Mouse (Mus musculus) layer of hippocampus, postnatal 14 days (tissue): ENCODE data around the gene Mpp3. TPM values are rescaled to one million over a fixed set of nuclear protein-coding genes. Genes with fewer than 3 reads are reported as not detected.

Experiments
- DNase-seq, 2 experiments: peaks; one replicate each; pipeline ENCODE4 v3.0.0; 2021 to 2022; ENCODE audit warnings: low spot score in 2 of 2, mixed read lengths in 1 of 2
- total RNA-seq, 2 experiments: library from RNA; stranded (reverse); gene quantifications; 2 replicates each; pipeline ENCODE4 v1.2.3; 2021

Mpp3 gene
- total RNA-seq, 2 experiments from 2014 or later, result 87.4 to 93.8 TPM

GRCm38 (mm10) chr11:101980603-101981157, 47.6 kb downstream of the Mpp3 start:
- no peak for DNase-seq

- DNase-seq, result no peak
These were observed 49.1 kb downstream of the Mpp3 start for GRCm38 (mm10) chr11:101979140-101979539.

- no peak for DNase-seq
These were observed 51.3 kb downstream of the Mpp3 start for GRCm38 (mm10) chr11:101976949-101977348.

GRCm38 (mm10) chr11:101974923-101975322, 53.3 kb downstream of the Mpp3 start:
- DNase-seq, result no peak

GRCm38 (mm10) chr11:101974181-101974580, 54.1 kb downstream of the Mpp3 start:
- DNase-seq, result no peak

- no peak for DNase-seq
These were observed 54.8 kb downstream of the Mpp3 start for GRCm38 (mm10) chr11:101973496-101973895.

- DNase-seq, result no peak
These were observed 55.6 kb downstream of the Mpp3 start for GRCm38 (mm10) chr11:101972651-101973050.

GRCm38 (mm10) chr11:101972097-101972496, 56.2 kb downstream of the Mpp3 start:
- DNase-seq, result no peak

- DNase-seq, result no peak
These were observed 56.9 kb downstream of the Mpp3 start for GRCm38 (mm10) chr11:101971410-101971809.

GRCm38 (mm10) chr11:101969835-101970234, 58.4 kb downstream of the Mpp3 start:
- DNase-seq, result no peak

- peak; percentile 86 to 91 for DNase-seq
These were observed 59.5 kb downstream of the Mpp3 start for GRCm38 (mm10) chr11:101968791-101969190.

GRCm38 (mm10) chr11:101968311-101968710, 60.0 kb downstream of the Mpp3 start:
- DNase-seq, result no peak

GRCm38 (mm10) chr11:101966965-101967614, 61.2 kb downstream of the Mpp3 start, which contains the start of gene Sost:
Gene Sost, minus strand, starts transcription at chr11:101967015.
- no peak for DNase-seq

GRCm38 (mm10) chr11:101965553-101965952, 62.7 kb downstream of the Mpp3 start:
- no peak for DNase-seq

- no peak for DNase-seq
These were observed 63.6 kb downstream of the Mpp3 start for GRCm38 (mm10) chr11:101964647-101965046.

- DNase-seq, result no peak
These were observed 64.6 kb downstream of the Mpp3 start for GRCm38 (mm10) chr11:101963473-101964291.

GRCm38 (mm10) chr11:101963043-101963442, 65.2 kb downstream of the Mpp3 start:
- DNase-seq, result no peak

GRCm38 (mm10) chr11:101957476-101957875, 70.8 kb downstream of the Mpp3 start:
- DNase-seq, result no peak

- no peak for DNase-seq
These were observed 74.8 kb downstream of the Mpp3 start for GRCm38 (mm10) chr11:101953441-101953840.

- no peak for DNase-seq
These were observed 75.5 kb downstream of the Mpp3 start for GRCm38 (mm10) chr11:101952541-101953341.

- no peak for DNase-seq
These were observed 78.2 kb downstream of the Mpp3 start for GRCm38 (mm10) chr11:101950021-101950420.
